Mouse (Mus musculus): Measurements from ENCODE around the gene Ndufaf8.

The Ndufaf8 gene

DNA sequence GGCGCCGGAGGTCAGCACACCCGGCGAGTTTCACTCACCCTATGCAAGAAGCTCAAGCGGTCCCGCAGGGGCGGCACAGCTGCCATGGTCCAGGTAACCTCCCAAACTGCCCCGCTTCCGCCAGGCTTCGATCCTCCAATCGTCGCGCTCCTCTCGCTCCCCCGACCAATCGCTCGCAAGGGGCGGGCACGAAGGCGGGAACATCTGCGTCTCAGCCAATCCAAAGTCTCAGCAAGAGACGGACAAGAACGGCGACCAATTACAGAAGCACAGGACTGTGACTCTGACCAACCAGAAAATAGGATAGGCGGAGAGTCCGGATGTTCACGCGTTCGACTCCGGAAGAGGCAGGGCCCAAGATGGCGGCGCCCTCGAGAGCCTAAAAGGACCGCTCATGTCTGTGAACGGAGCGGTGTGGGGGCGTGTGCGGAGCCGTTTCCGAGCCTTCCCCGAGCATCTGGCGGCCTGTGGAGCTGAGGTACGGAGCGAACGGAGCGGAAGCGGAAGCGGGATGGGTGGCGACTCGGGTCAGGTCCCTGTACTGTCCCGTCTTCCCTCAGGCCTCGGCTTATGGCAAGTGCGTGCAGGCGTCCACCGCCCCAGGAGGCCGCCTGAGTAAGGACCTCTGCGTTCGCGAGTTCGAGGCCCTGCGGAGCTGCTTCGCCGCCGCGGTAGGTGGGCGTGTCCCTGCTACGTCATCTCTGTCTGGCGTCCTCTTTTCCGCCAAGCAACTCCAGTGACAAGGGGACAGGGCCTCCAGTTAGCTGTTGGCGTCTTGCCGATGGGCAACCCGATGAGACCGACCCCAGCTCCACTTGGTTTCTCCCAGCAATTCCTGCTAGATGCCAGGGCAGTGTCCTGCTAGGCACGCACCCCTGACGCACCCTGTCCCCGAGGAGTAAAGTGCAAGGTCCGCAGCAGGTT is at the start of gene Ndufaf8, which contains the start of gene Tepsin:
Gene Ndufaf8 (plus strand): TSS at position 341 of the 924 bp plus-strand sequence.
Gene Tepsin (minus strand): TSS at position 144 of the 924 bp plus-strand sequence.
- in situ Hi-C loops (cut with MboI; ENCODE audit: unreplicated experiment in 2 of 2) = no loop called here

DNA sequence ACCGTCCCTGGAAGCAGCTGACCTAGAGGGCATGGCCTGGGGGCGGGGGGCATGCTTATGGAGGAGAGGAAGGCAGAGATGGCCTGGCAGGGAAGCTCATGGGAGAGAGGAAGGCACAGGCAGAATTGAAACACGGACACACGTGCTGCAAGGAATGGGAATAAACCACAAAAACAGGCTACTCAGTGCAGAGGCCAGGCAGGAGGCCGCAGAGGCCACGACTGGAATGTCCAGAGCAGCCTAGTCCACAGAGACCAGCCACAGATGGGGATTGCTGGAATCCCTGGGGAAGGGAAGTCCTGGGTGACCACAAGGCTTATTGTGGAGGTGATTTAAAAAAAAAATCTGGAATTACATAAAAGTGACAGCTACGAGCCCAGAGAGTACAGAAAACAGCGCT is 49.7 kb upstream of the Ndufaf8 start:
- in situ Hi-C loops (cut with MboI; ENCODE audit: unreplicated experiment in 2 of 2) = no loop called here

DNA sequence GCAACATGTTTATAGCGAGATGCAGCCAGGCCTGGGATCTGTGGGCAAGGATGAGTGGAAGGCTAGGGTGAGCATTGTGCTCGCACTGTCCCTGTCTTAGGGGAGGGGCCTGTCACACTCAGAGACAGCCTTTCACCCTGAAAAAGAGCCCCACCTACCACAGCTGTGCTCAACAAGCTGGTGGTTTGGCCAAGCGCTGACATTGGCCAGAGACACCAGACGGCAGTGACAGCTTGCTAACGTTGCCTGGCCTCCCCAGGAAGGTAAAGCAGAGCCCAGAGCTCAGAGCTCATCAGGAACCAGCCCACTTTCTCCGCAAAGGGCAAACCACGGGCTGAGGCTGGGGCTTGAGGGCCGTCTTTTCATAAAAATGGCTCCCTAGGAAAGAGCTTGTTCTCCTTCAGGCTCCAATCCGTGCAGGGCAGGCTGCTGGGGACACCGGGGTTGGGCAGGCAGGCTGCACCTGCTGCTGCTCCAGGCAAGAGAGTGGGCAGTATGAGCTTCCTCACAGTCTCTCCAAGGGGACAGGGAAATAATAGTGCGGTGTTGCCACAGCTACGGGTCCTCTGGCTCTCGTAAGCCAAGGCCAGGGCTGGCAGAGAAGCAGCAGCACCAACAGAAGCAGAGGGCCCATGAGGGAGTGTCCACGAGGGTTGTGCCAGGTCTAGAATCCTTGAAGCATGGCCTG is 47.5 kb upstream of the Ndufaf8 start:
- in situ Hi-C loops (cut with MboI; ENCODE audit: unreplicated experiment in 2 of 2) = no loop called here

- in situ Hi-C loops (cut with MboI; ENCODE audit: unreplicated experiment in 2 of 2) = no loop called here
Measured at GRCm38 (mm10) chr11:120052274-120052673, 46.5 kb upstream of the Ndufaf8 start.

- in situ Hi-C loops (cut with MboI; ENCODE audit: unreplicated experiment in 2 of 2) = no loop called here
Measured at GRCm38 (mm10) chr11:120053846-120054245, 44.9 kb upstream of the Ndufaf8 start.

- in situ Hi-C loops (cut with MboI; ENCODE audit: unreplicated experiment in 2 of 2) = no loop called here
Measured at GRCm38 (mm10) chr11:120055953-120056732, 42.6 kb upstream of the Ndufaf8 start.

DNA sequence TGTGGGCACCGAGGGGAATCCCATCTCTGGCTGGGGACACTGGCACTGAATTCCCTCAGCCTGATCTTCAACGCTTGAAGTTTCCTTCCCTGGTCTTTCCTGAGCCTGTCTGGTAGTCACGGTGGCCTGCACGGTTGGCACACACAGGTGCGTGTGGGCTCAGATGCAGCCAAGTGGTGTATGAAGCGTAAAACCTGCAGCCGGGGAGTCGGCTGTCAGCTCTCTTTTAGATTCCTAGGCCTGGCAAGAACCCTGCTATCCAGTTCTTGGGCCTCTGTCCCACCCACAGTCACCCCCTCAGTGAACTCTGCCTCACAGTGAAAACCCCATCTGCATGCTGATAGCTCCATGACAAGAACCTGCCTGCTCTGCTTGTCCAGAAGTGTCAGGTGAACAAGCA is 38.1 kb upstream of the Ndufaf8 start:
- in situ Hi-C loops (cut with MboI; ENCODE audit: unreplicated experiment in 2 of 2) = no loop called here

DNA sequence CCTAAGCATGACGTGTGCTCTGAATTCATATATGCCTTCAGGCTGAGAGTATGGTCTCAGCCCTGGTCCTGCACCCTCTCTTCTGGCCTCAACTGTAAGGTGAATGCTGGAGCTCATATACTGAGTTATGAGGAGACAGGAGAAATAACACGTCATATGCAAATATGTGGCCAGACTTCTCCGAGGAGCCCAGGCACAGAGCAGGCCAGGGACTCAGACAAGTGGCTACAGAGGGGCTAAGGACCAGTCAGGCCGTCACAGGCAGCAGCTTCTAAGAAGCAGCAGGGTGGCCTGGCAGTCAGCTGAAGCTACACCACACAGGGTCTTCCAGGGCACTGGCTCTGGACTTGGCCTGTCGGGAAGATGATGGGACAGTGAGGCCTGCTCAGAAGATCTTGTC is 35.4 kb upstream of the Ndufaf8 start:
- in situ Hi-C loops (cut with MboI; ENCODE audit: unreplicated experiment in 2 of 2) = no loop called here

GRCm38 (mm10) chr11:120064006-120064667 is 34.6 kb upstream of the Ndufaf8 start:
- in situ Hi-C loops (cut with MboI; ENCODE audit: unreplicated experiment in 2 of 2) = no loop called here

DNA sequence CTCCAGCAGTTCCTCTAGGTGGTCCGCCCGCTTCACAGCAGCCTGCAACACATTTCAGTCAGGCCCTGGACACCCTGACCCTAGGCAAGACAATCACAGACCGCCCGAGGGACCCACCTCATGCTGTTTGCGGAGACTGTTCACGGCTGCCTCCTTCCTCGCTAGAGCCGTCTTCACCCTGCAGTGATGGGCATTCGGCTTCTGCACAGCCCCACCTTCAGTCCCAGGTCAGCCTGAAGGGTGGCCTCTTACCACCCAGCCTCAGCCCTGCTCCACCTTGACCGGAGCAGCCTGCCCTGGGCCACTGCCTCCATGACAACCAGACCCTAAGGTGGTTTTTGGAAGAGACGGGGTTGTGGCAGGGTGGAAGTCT is 34.1 kb upstream of the Ndufaf8 start:
- in situ Hi-C loops (cut with MboI; ENCODE audit: unreplicated experiment in 2 of 2) = no loop called here

- in situ Hi-C loops (cut with MboI; ENCODE audit: unreplicated experiment in 2 of 2) = no loop called here
Measured at GRCm38 (mm10) chr11:120065291-120065690, 33.4 kb upstream of the Ndufaf8 start.

DNA sequence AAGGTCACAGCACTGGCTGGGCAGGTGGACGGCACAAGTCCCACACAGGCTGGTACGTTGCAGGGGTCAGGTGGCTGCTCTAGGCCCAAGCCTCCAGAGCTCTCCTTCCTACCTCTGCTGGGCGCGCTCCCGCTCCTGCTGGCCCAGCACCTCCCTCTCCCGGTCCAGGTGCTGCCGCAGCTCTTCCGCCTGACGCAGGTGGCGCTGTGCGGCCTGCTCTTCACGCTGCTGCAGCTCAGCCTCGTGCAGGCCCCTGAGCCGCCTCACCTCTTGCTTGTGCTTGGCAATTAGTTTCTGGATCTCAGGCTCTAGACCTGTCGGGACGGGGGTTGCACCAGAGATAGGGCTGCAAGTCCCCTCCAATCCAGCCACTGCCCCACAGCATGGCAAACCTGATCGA is 30.9 kb upstream of the Ndufaf8 start:
- in situ Hi-C loops (cut with MboI; ENCODE audit: unreplicated experiment in 2 of 2) = no loop called here

DNA sequence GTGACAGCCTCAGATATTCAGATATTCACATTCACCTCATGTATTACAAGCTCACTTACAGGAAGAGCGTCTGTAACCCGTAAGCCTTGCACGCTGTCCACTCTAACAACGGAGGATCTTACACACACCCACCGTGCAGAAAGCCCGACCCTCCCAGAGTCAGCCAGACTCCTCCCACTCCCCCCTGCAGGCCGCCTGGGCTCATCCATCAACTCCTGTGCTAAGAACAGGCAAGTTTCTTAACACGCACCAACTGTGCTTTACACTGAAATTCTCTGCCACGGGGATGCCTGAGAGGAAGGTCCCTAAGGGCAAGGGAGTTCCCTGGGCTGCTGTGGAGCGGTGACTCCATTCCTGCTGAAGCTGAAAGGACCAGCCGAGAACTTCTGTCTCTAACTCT is 29.5 kb upstream of the Ndufaf8 start:
- in situ Hi-C loops (cut with MboI; ENCODE audit: unreplicated experiment in 2 of 2) = no loop called here

- in situ Hi-C loops (cut with MboI; ENCODE audit: unreplicated experiment in 2 of 2) = loop anchor here in 1 of 2 experiments (5.0 kb wide), 1 partner anchor 43 kb away; no protein-coding TSS in a partner anchor
Measured at GRCm38 (mm10) chr11:120070286-120070930, 28.3 kb upstream of the Ndufaf8 start.

GRCm38 (mm10) chr11:120071065-120071464 is 27.7 kb upstream of the Ndufaf8 start:
- in situ Hi-C loops (cut with MboI; ENCODE audit: unreplicated experiment in 2 of 2) = loop anchor here in 1 of 2 experiments (5.0 kb wide), 1 partner anchor 44 kb away; no protein-coding TSS in a partner anchor

DNA sequence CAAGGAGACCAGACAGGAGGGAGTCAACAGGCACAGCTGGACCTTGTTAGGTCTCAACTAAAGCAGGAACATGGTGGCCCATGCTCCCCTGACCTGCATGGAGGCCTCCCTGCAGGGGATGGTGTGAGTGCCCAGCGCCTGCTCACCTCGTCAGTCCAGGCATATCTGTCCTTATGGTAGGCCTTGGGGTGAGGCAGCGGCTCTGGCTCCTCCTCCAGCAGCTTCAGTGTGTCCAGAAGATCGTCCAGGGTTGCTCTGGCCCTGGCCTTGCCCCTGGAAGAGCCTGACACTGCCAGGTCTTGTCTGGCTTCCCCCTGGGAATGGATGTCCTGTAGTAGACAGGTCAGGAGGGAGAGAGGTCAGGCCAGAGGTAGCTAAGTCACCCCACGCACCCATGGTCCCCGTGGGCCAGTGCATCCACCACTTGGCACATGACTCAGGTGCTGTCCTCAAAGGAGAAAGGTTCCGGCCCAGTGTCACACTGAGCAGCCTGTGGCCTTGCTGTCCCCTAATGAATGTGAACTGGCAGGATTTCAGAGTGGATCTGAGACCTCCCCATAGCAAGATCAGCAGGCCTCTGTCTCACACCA is 26.9 kb upstream of the Ndufaf8 start:
- in situ Hi-C loops (cut with MboI; ENCODE audit: unreplicated experiment in 2 of 2) = loop anchor here in 1 of 2 experiments (5.0 kb wide), 1 partner anchor 45 kb away; no protein-coding TSS in a partner anchor

- in situ Hi-C loops (cut with MboI; ENCODE audit: unreplicated experiment in 2 of 2) = loop anchor here in 1 of 2 experiments (5.0 kb wide), 1 partner anchor 46 kb away; no protein-coding TSS in a partner anchor
Measured at GRCm38 (mm10) chr11:120072986-120073647, 25.6 kb upstream of the Ndufaf8 start.

DNA sequence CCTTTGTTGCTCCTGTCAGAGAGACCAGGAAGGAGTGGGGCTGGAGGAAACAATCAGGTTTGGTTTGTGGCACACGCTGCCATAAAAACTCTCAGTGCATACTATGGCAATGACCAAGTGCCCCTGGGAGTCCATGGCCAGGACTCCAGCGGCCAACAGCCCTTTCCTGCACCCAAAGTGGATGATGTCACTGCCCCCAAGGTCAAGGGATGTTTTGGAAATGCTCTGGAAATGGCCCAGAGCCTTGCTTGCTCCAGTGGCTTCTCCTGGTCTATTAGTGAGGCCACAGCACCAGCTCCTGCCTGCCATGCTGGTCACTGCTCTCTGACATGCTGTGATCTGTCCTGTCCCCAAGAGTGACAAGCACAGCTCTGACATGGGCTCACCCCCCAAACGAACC is 22.5 kb upstream of the Ndufaf8 start:
- in situ Hi-C loops (cut with MboI; ENCODE audit: unreplicated experiment in 2 of 2) = no loop called here

GRCm38 (mm10) chr11:120080282-120080681 is 18.4 kb upstream of the Ndufaf8 start:
- in situ Hi-C loops (cut with MboI; ENCODE audit: unreplicated experiment in 2 of 2) = no loop called here

Measured in v-Abl transformed pro-B cells (cell line).